Mouse (Mus musculus) embryonic facial prominence, embryonic 14.5 days (tissue): ENCODE results near the gene Por. TPM values are rescaled to one million over a fixed set of nuclear protein-coding genes. Genes with fewer than 3 reads are reported as not detected.

Source experiments
- ATAC-seq: fragments of 200-750 bp; cut with Nextera tagmentation; 2 replicates; pipeline ENCODE4 v1.8.0; 2017; ENCODE audit warnings: low read depth, moderate number of reproducible peaks, moderate TSS enrichment
- DNase-seq: peaks from one replicate; pipeline ENCODE4 v3.0.0-alpha.2; 2015; ENCODE audit warnings: low spot score
- H3K27ac ChIP-seq: fragments of 300-500 bp; sonication (generic); replicated peaks from 2 replicates; pipeline ENCODE4 v1.5.1; 2014; ENCODE audit warnings: low read depth, mild to moderate bottlenecking, low read length, moderate library complexity
- H3K27me3 ChIP-seq: fragments of 300-500 bp; sonication (generic); replicated peaks from 2 replicates; pipeline ENCODE4 v1.6.1; 2014; ENCODE audit warnings: low read length; ENCODE audit not compliant: control insufficient read depth, insufficient read depth
- H3K36me3 ChIP-seq: fragments of 300-500 bp; sonication (generic); 2 replicates; pipeline ENCODE4 v1.6.1; 2014; ENCODE audit warnings: low read length, mixed read lengths; ENCODE audit not compliant: control insufficient read depth, insufficient read depth
- H3K4me1 ChIP-seq: fragments of 300-500 bp; sonication (generic); 2 replicates; pipeline ENCODE4 v1.6.1; 2014; ENCODE audit warnings: antibody characterized with exemption, low read length; ENCODE audit not compliant: control insufficient read depth, insufficient read depth
- H3K4me2 ChIP-seq: fragments of 300-500 bp; sonication (generic); 2 replicates; pipeline ENCODE4 v1.6.1; 2014; ENCODE audit warnings: low read depth, mild to moderate bottlenecking, low read length, moderate library complexity, mixed read lengths
- H3K4me3 ChIP-seq: fragments of 300-500 bp; sonication (generic); 2 replicates; pipeline ENCODE4 v1.5.1; 2014; ENCODE audit warnings: low read depth, mild to moderate bottlenecking, low read length
- H3K9ac ChIP-seq: fragments of 300-500 bp; sonication (generic); 2 replicates; pipeline ENCODE4 v1.6.1; 2014; ENCODE audit warnings: low read depth, mild to moderate bottlenecking, low read length, moderate library complexity, mixed read lengths
- H3K9me3 ChIP-seq: fragments of 300-500 bp; sonication (generic); 2 replicates; pipeline ENCODE4 v1.6.1; 2016; ENCODE audit warnings: low read length; ENCODE audit not compliant: control insufficient read depth
- WGBS: fragments of 180-500 bp; shearing (Covaris S2); extraction: QIAGEN DNeasy Blood & Tissue Kit; methylation state at CpG from one replicate; pipeline ENCODE4 v1.1.7; 2014; 5-methylcytosine and 5-hydroxymethylcytosine counted together
- polyA plus RNA-seq: library from polyadenylated mRNA; unstranded; fragments of >200 nt; fragmentation: Nextera tagmentation; extraction: Ambion mirVana; gene quantifications from 2 replicates; pipeline ENCODE4 v1.2.1, GENCODE M21; 2014

Por gene
- polyA plus RNA-seq, 1 experiment from 2014 or later = 61.8 TPM

GRCm38 (mm10) chr5:135677251-135677650, 7.4 kb downstream of the Por start:
- Histone ChIP-seq H3K27ac (no peak overlapping the region), H3K4me3 (no peak overlapping the region), H3K9me3 (no peaks in the 10 kb centered on the region), H3K36me3 (no peaks in the 10 kb centered on the region), H3K27me3 (no peaks in the 10 kb centered on the region), H3K4me2 (no peak overlapping the region), H3K4me1 (peaks cover 15% of the 10 kb centered on the region; the same call in 1 of the 2 replicates), H3K9ac (no peak overlapping the region)
- 73% methylated on average over 2 of the region's 2 CpGs for WGBS
- ATAC-seq = no peak
- no peak for DNase-seq

DNA sequence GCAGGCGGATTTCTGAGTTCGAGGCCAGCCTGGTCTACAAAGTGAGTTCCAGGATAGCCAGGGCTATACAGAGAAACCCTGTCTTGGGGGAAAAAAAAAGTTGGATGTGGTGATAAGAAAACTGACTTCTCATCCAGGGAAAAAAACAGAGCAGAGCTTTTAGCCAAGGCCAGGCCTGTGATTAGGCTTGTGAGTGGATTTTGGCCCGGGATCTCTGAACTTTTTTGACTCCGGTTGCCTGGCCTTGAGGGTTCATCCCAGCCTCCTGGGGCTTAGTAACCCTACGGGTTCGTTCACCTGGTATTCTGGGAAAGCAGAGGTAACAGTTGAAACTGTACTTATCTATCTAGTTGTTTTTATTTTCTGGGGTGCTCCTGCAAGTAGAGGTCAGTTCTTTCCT, 8.6 kb downstream of the Por start:
- DNase-seq (no peak), ATAC-seq (no peak)
- Histone ChIP-seq H3K36me3 (no peaks in the 10 kb centered on the region), H3K9ac (no peak overlapping the region), H3K4me3 (no peak overlapping the region), H3K4me1 (peaks cover 15% of the 10 kb centered on the region; the same call in 1 of the 2 replicates), H3K9me3 (no peaks in the 10 kb centered on the region), H3K27me3 (no peaks in the 10 kb centered on the region), H3K4me2 (no peak overlapping the region), H3K27ac (no peak overlapping the region)
- 92% methylated on average over 6 of the region's 6 CpGs for WGBS

GRCm38 (mm10) chr5:135680967-135681545, 11.2 kb downstream of the Por start:
- Histone ChIP-seq H3K36me3 (no peaks in the 10 kb centered on the region), H3K9ac (no peak overlapping the region), H3K4me2 (no peak overlapping the region), H3K4me3 (no peak overlapping the region), H3K4me1 (no peaks in the 10 kb centered on the region), H3K9me3 (no peaks in the 10 kb centered on the region), H3K27me3 (no peaks in the 10 kb centered on the region), H3K27ac (no peak overlapping the region)
- 76% methylated on average over 6 of the region's 6 CpGs for WGBS
- ATAC-seq = no peak
- DNase-seq = no peak

DNA sequence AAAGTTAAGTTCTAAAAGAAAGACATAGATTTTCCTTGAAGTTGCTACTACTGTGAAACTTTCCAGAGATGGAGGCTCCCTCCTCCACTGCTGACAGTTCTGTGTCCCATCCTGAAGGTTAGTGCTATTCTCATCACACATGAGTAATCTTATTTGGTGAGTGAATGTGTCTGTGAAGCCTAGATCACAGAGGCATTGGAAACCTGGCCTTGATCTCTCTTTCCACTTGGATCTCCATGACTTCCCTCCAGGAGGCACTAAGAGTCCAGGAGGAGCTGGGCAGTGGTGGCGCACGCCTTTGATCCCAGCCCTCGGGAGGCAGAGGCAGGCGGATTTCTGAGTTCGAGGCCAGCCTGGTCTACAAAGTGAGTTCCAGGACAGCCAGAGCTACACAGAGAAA, 12.2 kb downstream of the Por start:
- 96% methylated on average over 5 of the region's 5 CpGs for WGBS
- Histone ChIP-seq H3K9ac (no peak overlapping the region), H3K4me2 (no peak overlapping the region), H3K36me3 (no peaks in the 10 kb centered on the region), H3K4me3 (no peak overlapping the region), H3K4me1 (no peaks in the 10 kb centered on the region), H3K27ac (no peak overlapping the region), H3K27me3 (no peaks in the 10 kb centered on the region), H3K9me3 (no peaks in the 10 kb centered on the region)
- ATAC-seq (no peak), DNase-seq (no peak)

DNA sequence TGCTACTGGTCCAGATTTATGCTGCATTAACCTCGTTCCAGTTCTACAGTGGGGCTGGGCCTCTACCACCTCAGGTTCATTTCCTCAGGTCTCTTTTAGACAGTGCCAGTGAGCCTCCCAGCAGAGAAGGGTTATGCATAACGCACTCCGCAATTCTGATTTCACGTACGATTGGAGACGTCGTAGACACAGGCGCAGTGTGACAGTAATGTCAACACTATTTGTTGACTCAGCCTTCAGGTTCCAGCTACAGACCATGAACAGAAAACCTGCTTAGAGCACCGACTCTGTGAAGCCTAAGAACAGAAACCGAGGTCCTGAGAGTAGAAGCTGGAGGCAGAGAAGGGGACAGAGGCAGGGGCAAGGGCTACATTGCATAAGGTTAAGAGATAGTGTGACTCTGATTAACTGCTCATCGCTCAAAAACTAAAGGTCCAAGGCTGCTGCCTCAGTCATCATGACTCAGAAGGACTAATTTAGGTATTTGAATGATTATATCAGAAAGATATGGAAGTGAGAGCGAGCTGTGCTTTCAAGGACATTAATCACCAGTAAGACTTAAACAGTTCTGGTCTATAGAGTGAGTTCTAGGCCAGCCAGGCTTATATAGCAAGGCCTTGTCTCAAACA, 13.2 kb downstream of the Por start:
- H3K4me2 ChIP-seq = no peak overlapping the region
- H3K27ac ChIP-seq = no peak overlapping the region
- no peak overlapping the region for H3K4me3 ChIP-seq
- WGBS = 83% methylated on average over 12 of the region's 12 CpGs
- H3K4me1 ChIP-seq = peaks cover 3% of the 10 kb centered on the region; the same call in 1 of the 2 replicates
- ATAC-seq = no peak
- H3K9ac ChIP-seq = no peak overlapping the region
- H3K36me3 ChIP-seq = no peaks in the 10 kb centered on the region
- no peaks in the 10 kb centered on the region for H3K27me3 ChIP-seq
- H3K9me3 ChIP-seq = no peaks in the 10 kb centered on the region
- no peak for DNase-seq

GRCm38 (mm10) chr5:135690401-135690800, 20.6 kb downstream of the Por start:
- Histone ChIP-seq H3K4me3 (peak overlapping the region; percentile 80; the same call in 1 of the 2 replicates), H3K4me2 (peak overlapping the region; percentile 81), H3K9me3 (no peaks in the 10 kb centered on the region), H3K4me1 (peaks cover 18% of the 10 kb centered on the region), H3K9ac (no peak overlapping the region), H3K27me3 (no peaks in the 10 kb centered on the region), H3K36me3 (no peaks in the 10 kb centered on the region), H3K27ac (no peak overlapping the region)
- DNase-seq (no peak), ATAC-seq (no peak)
- 85% methylated on average over 5 of the region's 5 CpGs for WGBS

GRCm38 (mm10) chr5:135691266-135691665, 21.4 kb downstream of the Por start:
- ATAC-seq (no peak), DNase-seq (no peak)
- Histone ChIP-seq H3K4me1 (peaks cover 18% of the 10 kb centered on the region), H3K4me3 (no peak overlapping the region), H3K27ac (no peak overlapping the region), H3K9ac (no peak overlapping the region), H3K27me3 (no peaks in the 10 kb centered on the region), H3K4me2 (no peak overlapping the region), H3K9me3 (no peaks in the 10 kb centered on the region), H3K36me3 (no peaks in the 10 kb centered on the region)
- WGBS = 77% methylated on average over 4 of the region's 4 CpGs

- DNase-seq (no peak), ATAC-seq (no peak)
- H3K4me3 ChIP-seq = no peak overlapping the region
- no peaks in the 10 kb centered on the region for H3K36me3 ChIP-seq
- no peaks in the 10 kb centered on the region for H3K9me3 ChIP-seq
- 80% methylated on average over 5 of the region's 5 CpGs for WGBS
- no peaks in the 10 kb centered on the region for H3K27me3 ChIP-seq
- no peak overlapping the region for H3K4me2 ChIP-seq
- peaks cover 12% of the 10 kb centered on the region for H3K4me1 ChIP-seq
- H3K27ac ChIP-seq = no peak overlapping the region
- H3K9ac ChIP-seq = no peak overlapping the region
These were observed 23.5 kb downstream of the Por start for GRCm38 (mm10) chr5:135693281-135693853.
